Mouse (Mus musculus) thymus, adult 2 months (tissue): ENCODE measurements around the gene Ccna2. TPM values are rescaled to one million over a fixed set of nuclear protein-coding genes. Genes with fewer than 3 reads are reported as not detected.

Source experiments
- DNase-seq: peaks from one replicate; pipeline ENCODE4 v3.0.0; 2021
- H3K27ac ChIP-seq: fragments of 200-500 bp; 2 replicates; pipeline ENCODE4 v1.5.1; 2012; ENCODE audit warnings: low read length, control low read depth; ENCODE audit not compliant: control insufficient read depth, insufficient read depth
- H3K27me3 ChIP-seq: fragments of 200-500 bp; 2 replicates; pipeline ENCODE4 v1.6.1; 2012; ENCODE audit warnings: mild to moderate bottlenecking, low read length, moderate library complexity, mixed read lengths; ENCODE audit not compliant: control insufficient read depth, insufficient read depth
- H3K36me3 ChIP-seq: fragments of 200-500 bp; 2 replicates; pipeline ENCODE4 v1.6.1; 2012; ENCODE audit warnings: mild to moderate bottlenecking, low read length, moderate library complexity; ENCODE audit not compliant: control insufficient read depth, insufficient read depth
- H3K4me1 ChIP-seq: fragments of 200-500 bp; replicated peaks from 2 replicates; pipeline ENCODE4 v1.6.1; 2012; ENCODE audit warnings: low read length; ENCODE audit not compliant: control insufficient read depth, insufficient read depth
- H3K4me3 ChIP-seq: fragments of 200-500 bp; 2 replicates; pipeline ENCODE4 v1.5.1; 2012; ENCODE audit warnings: mild to moderate bottlenecking, low read length, control low read depth, moderate library complexity; ENCODE audit not compliant: control insufficient read depth, insufficient read depth
- CTCF ChIP-seq: fragments of 200-500 bp; IDR thresholded peaks from 2 replicates; pipeline ENCODE4 v1.5.1; 2012; ENCODE audit warnings: mild to moderate bottlenecking, control low read depth, low read length, moderate library complexity, borderline replicate concordance; ENCODE audit not compliant: control insufficient read depth, poor library complexity, insufficient read depth; ENCODE audit errors: extremely low read depth
- POLR2A ChIP-seq: fragments of 200-500 bp; IDR thresholded peaks from 2 replicates; pipeline ENCODE4 v1.6.1; 2012; ENCODE audit warnings: mild to moderate bottlenecking, low read length, control low read depth, moderate library complexity; ENCODE audit not compliant: control insufficient read depth, poor library complexity, insufficient read depth; ENCODE audit errors: extremely low read depth
- WGBS: fragments of 180-500 bp; shearing (Covaris S2); methylation state at CpG from one replicate; pipeline ENCODE4 v1.1.7; 2018; 5-methylcytosine and 5-hydroxymethylcytosine counted together
- polyA plus RNA-seq: library from polyadenylated mRNA; depleted of rRNA; stranded (reverse); fragments of >200 nt; gene quantifications from 2 replicates; pipeline ENCODE4 v1.2.3, GENCODE M21; 2012

The Ccna2 gene
- polyA plus RNA-seq, 1 experiment, result 196 TPM

DNA sequence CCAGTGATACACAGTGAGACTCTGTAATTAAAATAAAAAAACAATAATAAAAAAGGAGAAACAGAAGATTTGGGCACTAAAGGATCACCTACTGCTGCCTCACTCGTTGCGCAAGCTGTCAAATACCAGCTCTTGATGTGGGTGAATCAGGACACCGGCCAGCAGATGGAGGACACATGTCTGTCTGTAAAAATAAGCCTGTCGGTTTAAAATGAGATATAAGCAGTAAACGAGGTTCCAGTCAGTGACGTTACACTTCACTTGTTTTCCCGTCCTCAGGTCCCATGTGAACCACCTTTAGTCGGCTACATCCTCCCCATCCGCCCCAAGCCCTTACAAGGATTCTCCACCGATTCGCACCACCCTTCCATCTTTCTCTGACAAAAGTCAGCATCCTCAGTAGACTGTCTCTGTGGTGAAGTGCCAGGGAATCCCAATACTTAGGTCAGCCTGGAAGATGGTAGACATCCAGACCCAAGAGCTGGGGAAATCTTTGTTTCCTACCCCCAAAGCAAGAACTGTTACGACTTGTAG, 20.0 kb downstream of the Ccna2 start:
- Histone ChIP-seq H3K27ac (no peak overlapping the region), H3K27me3 (no peaks in the 10 kb centered on the region)
- 13% methylated on average over 12 of the region's 12 CpGs for WGBS

DNA sequence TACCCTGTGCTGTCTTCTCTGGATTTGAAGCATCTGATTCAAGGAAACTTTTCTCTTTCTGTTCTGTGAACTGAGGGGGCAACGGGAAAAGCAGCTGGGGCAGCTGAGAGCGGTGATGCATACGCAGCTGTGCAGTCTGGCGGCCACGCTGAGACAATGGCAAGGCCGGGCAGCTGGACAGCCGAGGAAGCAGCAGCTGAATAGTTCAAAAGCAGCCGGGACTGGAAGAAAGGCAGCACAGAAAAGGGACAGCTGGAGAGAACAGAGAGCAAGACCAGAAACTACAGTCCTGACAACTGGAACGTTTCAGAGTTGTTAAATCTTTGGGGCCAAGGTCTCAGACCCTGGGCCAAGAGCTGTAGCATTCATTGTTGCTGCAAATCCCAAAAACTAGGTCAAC, 20.6 kb downstream of the Ccna2 start:
- Histone ChIP-seq H3K36me3 (peaks cover 7% of the 10 kb centered on the region; the same call in 1 of the 2 replicates), H3K4me1 (peaks cover 8% of the 10 kb centered on the region), H3K27ac (no peak overlapping the region), H3K27me3 (no peaks in the 10 kb centered on the region), H3K4me3 (no peak overlapping the region)
- 51% methylated on average over 9 of the region's 9 CpGs for WGBS
- TF ChIP-seq POLR2A (no peak), CTCF (no peak)
- peak; percentile 5 for DNase-seq

More for the DNA sequence above, 20.0 kb downstream of the Ccna2 start:
- no peak for TF ChIP-seq CTCF
- TF ChIP-seq POLR2A, result no peak
- H3K4me3 ChIP-seq, result peak overlapping the region; percentile 86
- H3K36me3 ChIP-seq, result peaks cover 7% of the 10 kb centered on the region; the same call in 1 of the 2 replicates
- peaks cover 8% of the 10 kb centered on the region for H3K4me1 ChIP-seq
- DNase-seq, result peak; percentile 14

DNA sequence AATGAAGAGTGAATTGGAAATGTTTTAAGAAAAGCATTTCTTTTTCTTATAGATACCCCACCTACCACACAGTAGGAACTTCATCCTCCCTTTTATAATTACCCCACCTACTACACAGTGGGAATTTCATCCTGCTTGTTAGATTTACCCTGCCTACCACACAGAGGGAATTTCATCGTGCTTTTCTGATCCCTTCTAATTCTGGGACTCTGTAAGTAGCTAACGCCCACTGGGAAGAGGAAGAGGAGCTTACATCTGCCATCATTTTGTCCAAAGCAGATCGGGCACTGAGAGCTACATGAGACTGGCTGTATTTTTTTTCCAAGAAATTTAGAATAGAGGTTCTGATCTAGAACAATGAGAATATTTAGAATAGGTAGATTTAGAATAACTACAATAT, 27.0 kb downstream of the Ccna2 start:
- Histone ChIP-seq H3K27ac (no peak overlapping the region), H3K4me3 (no peak overlapping the region), H3K4me1 (no peaks in the 10 kb centered on the region), H3K27me3 (no peaks in the 10 kb centered on the region), H3K36me3 (no peaks in the 10 kb centered on the region)
- WGBS, result 90% methylated on average over 3 of the region's 3 CpGs
- no peak for DNase-seq
- no peak for TF ChIP-seq CTCF
- TF ChIP-seq POLR2A, result no peak

DNA sequence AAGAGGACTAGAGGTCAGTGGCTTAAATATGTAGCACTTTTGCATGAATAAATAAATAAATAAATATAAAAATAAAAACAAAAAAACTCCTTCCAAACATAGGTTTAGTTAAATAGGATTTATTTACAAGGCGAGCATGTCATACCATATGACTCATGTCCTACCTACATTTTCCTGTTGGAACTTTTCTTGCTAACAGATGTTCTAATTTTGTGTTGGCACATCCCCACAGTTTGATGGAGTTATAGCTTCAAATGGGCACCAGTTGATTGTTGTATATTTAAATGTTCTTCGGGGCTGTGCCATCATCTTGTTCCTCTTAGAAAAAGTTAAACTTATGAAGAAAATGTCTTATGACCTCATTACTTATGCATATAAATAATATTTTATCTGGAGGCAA, 30.6 kb downstream of the Ccna2 start:
- H3K27me3 ChIP-seq, result no peaks in the 10 kb centered on the region
- H3K27ac ChIP-seq, result no peak overlapping the region
- H3K4me3 ChIP-seq, result no peak overlapping the region
- H3K36me3 ChIP-seq, result no peaks in the 10 kb centered on the region
- no peaks in the 10 kb centered on the region for H3K4me1 ChIP-seq
- no peak for DNase-seq
- TF ChIP-seq CTCF (no peak), POLR2A (no peak)
- WGBS, result 95% methylated on average over 2 of the region's 2 CpGs

DNA sequence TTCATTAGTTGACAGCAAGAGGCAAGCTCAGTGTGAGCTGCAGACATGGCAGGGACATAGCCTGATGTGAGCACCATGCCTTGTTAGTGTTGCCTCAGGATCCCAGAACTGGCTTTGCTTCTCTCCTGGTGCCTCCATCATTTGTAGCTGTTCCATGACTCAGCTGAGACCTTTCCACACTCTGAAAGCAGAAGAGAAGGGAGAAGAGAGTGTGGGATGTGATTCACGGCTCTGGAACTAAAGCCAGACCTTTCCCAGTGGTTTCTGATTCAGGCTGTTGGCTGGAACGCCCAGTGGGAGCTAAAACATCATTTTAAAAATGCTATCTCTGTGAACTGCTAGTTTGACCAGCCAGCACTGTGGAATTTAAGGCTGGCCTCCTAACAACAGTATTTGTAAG, 31.2 kb downstream of the Ccna2 start:
- Histone ChIP-seq H3K27ac (no peak overlapping the region), H3K36me3 (no peaks in the 10 kb centered on the region), H3K4me3 (no peak overlapping the region), H3K4me1 (no peaks in the 10 kb centered on the region), H3K27me3 (no peaks in the 10 kb centered on the region)
- WGBS, result 69% methylated on average over 2 of the region's 2 CpGs
- TF ChIP-seq POLR2A (no peak), CTCF (no peak)
- no peak for DNase-seq

DNA sequence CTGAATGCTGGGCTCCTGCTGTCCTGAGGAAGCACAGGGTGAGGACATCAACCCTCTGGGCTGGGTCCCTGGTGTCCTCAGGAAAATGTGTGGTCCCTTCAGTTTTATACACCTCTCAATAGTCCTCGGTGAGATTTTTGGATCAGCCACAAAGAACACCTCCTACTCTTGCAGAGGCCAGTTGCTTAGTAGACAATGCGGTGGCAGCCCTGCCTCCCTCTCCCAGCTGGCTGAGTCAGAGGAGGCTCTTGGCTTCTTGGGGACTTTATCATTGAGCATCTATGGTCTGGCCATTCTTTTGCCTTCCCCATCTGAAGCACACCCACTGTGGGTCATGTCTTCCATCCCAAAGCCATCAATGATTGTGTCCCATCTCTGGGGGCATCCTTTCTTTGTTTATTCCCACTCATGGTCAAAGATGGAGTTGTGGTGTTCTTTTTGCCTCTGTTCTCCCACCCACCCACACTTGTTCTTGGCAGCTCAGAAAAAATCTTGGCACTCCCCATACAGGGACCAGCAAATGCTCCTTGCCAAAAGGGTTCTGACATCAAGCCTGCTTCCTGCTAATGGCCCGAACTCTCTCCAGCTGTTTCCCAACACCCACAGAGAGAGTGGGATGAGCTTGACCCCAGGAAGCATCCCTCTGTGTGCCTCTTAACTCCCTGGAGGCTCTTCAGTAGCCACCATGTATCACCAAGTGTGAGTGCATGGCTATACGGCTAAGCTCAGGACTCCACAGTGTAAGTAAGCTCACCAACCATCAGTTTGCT, 34.1 kb downstream of the Ccna2 start:
- H3K36me3 ChIP-seq, result no peaks in the 10 kb centered on the region
- 93% methylated on average over 4 of the region's 4 CpGs for WGBS
- H3K27ac ChIP-seq, result no peak overlapping the region
- no peaks in the 10 kb centered on the region for H3K27me3 ChIP-seq
- DNase-seq, result no peak
- H3K4me1 ChIP-seq, result no peaks in the 10 kb centered on the region
- no peak for TF ChIP-seq CTCF
- TF ChIP-seq POLR2A, result no peak
- H3K4me3 ChIP-seq, result no peak overlapping the region

DNA sequence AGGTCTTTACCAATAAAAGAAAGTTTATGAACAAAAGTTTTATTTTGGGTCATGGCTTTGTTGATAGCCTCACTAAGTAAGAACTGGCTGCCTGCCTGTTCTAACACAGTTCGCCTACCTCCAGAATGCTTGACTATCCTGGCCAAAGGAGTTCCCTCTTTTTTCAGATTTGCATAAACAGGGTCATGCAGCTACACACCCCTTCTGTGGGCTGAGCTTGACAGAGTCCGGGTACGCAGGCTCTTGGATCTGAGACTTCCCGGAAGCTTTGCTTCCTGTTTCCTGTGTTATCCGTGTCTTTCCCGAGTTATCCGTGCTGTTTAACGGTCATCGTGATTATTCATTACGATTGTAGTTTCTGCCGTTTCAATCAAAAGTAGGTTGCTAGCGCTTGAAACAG, 35.9 kb downstream of the Ccna2 start:
- Histone ChIP-seq H3K27me3 (no peaks in the 10 kb centered on the region), H3K4me1 (no peaks in the 10 kb centered on the region), H3K36me3 (no peaks in the 10 kb centered on the region), H3K4me3 (no peak overlapping the region), H3K27ac (no peak overlapping the region)
- no peak for TF ChIP-seq CTCF
- TF ChIP-seq POLR2A, result no peak
- DNase-seq, result no peak
- WGBS, result 80% methylated on average over 12 of the region's 12 CpGs
